Mouse (Mus musculus) liver, embryonic 14.5 days (tissue): ENCODE measurements at regions not wholly inside any gene's neighbourhood (a gene's known extent, or its start where the extent isn't known, plus 50 kb on each side); places are given as distances from the start of the nearest gene placed in this dataset.

ENCODE experiments used
- ATAC-seq: fragments of 200-750 bp; cut with Nextera tagmentation; 2 replicates; pipeline ENCODE4 v1.8.0; 2017; ENCODE audit warnings: moderate number of reproducible peaks, mild to moderate bottlenecking, moderate library complexity; ENCODE audit not compliant: insufficient read depth
- DNase-seq, 3 experiments: peaks; one replicate each; pipeline ENCODE4 v3.0.0-alpha.2; 2012 to 2013; ENCODE audit warnings: low read depth in 3 of 3, low spot score in 3 of 3
- H3K27ac ChIP-seq: fragments of 300-500 bp; sonication (generic); 2 replicates; pipeline ENCODE4 v1.5.1; 2014; ENCODE audit warnings: moderate library complexity, mild to moderate bottlenecking, control low read depth, inconsistent platforms
- H3K27me3 ChIP-seq: fragments of 300-500 bp; sonication (generic); 2 replicates; pipeline ENCODE4 v1.6.1; 2014; ENCODE audit warnings: mild to moderate bottlenecking, low read length, moderate library complexity; ENCODE audit not compliant: control insufficient read depth, insufficient read depth
- H3K36me3 ChIP-seq: fragments of 300-500 bp; sonication (generic); replicated peaks from 2 replicates; pipeline ENCODE4 v1.6.1; 2014; ENCODE audit warnings: low read depth; ENCODE audit not compliant: control insufficient read depth, insufficient read depth
- H3K4me1 ChIP-seq, 2 experiments: fragments of 200-500 bp in 1 of 2; fragments of 300-500 bp in 1 of 2; sonication (generic) in 1 of 2; replicated peaks; 2 replicates each; pipeline ENCODE4 v1.6.1; 2012 to 2014; ENCODE audit warnings: antibody characterized with exemption in 1 of 2, inconsistent platforms in 1 of 2, low read length in 1 of 2; ENCODE audit not compliant: control insufficient read depth in 2 of 2, insufficient read depth in 2 of 2
- H3K4me2 ChIP-seq: fragments of 300-500 bp; sonication (generic); 2 replicates; pipeline ENCODE4 v1.6.1; 2014; ENCODE audit warnings: low read depth, mild to moderate bottlenecking, control low read depth, moderate library complexity
- H3K4me3 ChIP-seq, 2 experiments: fragments of 200-500 bp in 1 of 2; fragments of 300-500 bp in 1 of 2; sonication (generic) in 1 of 2; 2 replicates each; pipeline ENCODE4 v1.5.1; 2012 to 2014; ENCODE audit warnings: low read depth in 2 of 2, low read length in 2 of 2, mild to moderate bottlenecking in 2 of 2, control low read depth in 1 of 2, inconsistent platforms in 1 of 2, moderate library complexity in 1 of 2; ENCODE audit not compliant: insufficient read depth in 1 of 2
- H3K9ac ChIP-seq: fragments of 300-500 bp; sonication (generic); replicated peaks from 2 replicates; pipeline ENCODE4 v1.6.1; 2014; ENCODE audit warnings: mild to moderate bottlenecking, control low read depth, moderate library complexity
- H3K9me3 ChIP-seq: fragments of 300-500 bp; sonication (generic); 2 replicates; pipeline ENCODE4 v1.6.1; 2016; ENCODE audit warnings: low read length, mixed read lengths; ENCODE audit not compliant: control insufficient read depth
- CTCF ChIP-seq: IDR thresholded peaks from 2 replicates; pipeline ENCODE4 v1.5.1; 2016; ENCODE audit warnings: antibody characterized with exemption, low read depth, control low read depth
- EP300 ChIP-seq: IDR thresholded peaks from 2 replicates; pipeline ENCODE4 v1.6.1; 2016; ENCODE audit warnings: antibody characterized with exemption, low read depth
- WGBS: fragments of 180-500 bp; shearing (Covaris S2); extraction: QIAGEN DNeasy Blood & Tissue Kit; methylation state at CpG from one replicate; pipeline ENCODE4 v1.1.7; 2014; ENCODE audit not compliant: insufficient replicate concordance; 5-methylcytosine and 5-hydroxymethylcytosine counted together

GRCm38 (mm10) chr5:91303702-91304101 is 99.1 kb downstream of the Btc start:
- no peak overlapping the region for H3K4me2 ChIP-seq
- no peak for TF ChIP-seq EP300
- TF ChIP-seq CTCF, result no peak
- no peak overlapping the region for H3K27ac ChIP-seq
- no peaks in the 10 kb centered on the region for H3K9me3 ChIP-seq
- ATAC-seq, result no peak
- no peaks in the 10 kb centered on the region for H3K4me1 ChIP-seq
- DNase-seq, result no peak
- no peak overlapping the region for H3K9ac ChIP-seq
- no peaks in the 10 kb centered on the region for H3K27me3 ChIP-seq
- H3K36me3 ChIP-seq, result no peaks in the 10 kb centered on the region
- WGBS, result 60% methylated on average over 5 of the region's 5 CpGs
- H3K4me3 ChIP-seq, result no peak overlapping the region

DNA sequence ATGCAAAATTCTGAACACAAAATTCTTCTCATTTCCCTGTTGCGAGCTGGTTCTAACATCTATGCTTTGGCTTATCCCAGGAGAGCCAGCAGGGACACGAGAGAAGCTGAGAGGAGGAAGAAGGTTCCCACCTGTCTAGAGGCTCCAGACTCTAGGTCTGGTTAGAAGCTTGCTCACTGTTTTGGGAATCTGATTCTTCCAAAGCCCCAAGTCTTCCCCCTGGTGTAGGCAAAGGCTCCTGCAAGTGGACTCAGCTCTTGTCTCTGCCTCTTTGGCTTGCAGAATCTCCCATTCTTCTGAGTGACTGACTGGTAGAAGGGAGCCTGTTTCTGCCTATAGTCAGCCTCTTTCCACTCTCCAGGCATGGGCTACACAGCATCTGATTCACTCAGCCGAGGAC is 95.8 kb downstream of the Btc start:
- WGBS, result 37% methylated on average over 3 of the region's 3 CpGs
- Histone ChIP-seq H3K4me1 (no peaks in the 10 kb centered on the region), H3K36me3 (no peaks in the 10 kb centered on the region), H3K9me3 (no peaks in the 10 kb centered on the region), H3K9ac (no peak overlapping the region), H3K27me3 (no peaks in the 10 kb centered on the region), H3K4me2 (no peak overlapping the region), H3K27ac (no peak overlapping the region), H3K4me3 (no peak overlapping the region)
- ATAC-seq (no peak), DNase-seq (no peak)
- TF ChIP-seq EP300 (no peak), CTCF (no peak)
